Mouse (Mus musculus) neural tube, embryonic 12.5 days (tissue): ENCODE results near the gene Serpini2. TPM values are rescaled to one million over a fixed set of nuclear protein-coding genes. Genes with fewer than 3 reads are reported as not detected.

Experiments
- ATAC-seq: fragments of 200-750 bp; cut with Nextera tagmentation; 2 replicates; pipeline ENCODE4 v1.8.0; 2017; ENCODE audit warnings: low read depth, mild to moderate bottlenecking, moderate TSS enrichment, moderate library complexity; ENCODE audit not compliant: low FRiP score
- H3K27ac ChIP-seq: fragments of 300-500 bp; sonication (generic); 2 replicates; pipeline ENCODE4 v1.5.1; 2016
- H3K27me3 ChIP-seq: fragments of 300-500 bp; sonication (generic); replicated peaks from 2 replicates; pipeline ENCODE4 v1.6.1; 2016; ENCODE audit warnings: mild to moderate bottlenecking
- H3K36me3 ChIP-seq: fragments of 300-500 bp; sonication (generic); 2 replicates; pipeline ENCODE4 v1.6.1; 2016; ENCODE audit warnings: mild to moderate bottlenecking
- H3K4me1 ChIP-seq: fragments of 300-500 bp; sonication (generic); 2 replicates; pipeline ENCODE4 v1.6.1; 2016
- H3K4me2 ChIP-seq: fragments of 300-500 bp; sonication (generic); replicated peaks from 2 replicates; pipeline ENCODE4 v1.6.1; 2016; ENCODE audit warnings: mild to moderate bottlenecking
- H3K4me3 ChIP-seq: fragments of 300-500 bp; sonication (generic); 2 replicates; pipeline ENCODE4 v1.5.1; 2016
- H3K9ac ChIP-seq: fragments of 300-500 bp; sonication (generic); 2 replicates; pipeline ENCODE4 v1.6.1; 2016; ENCODE audit warnings: mild to moderate bottlenecking
- H3K9me3 ChIP-seq: fragments of 300-500 bp; sonication (generic); 2 replicates; pipeline ENCODE4 v1.6.1; 2016; ENCODE audit warnings: mild to moderate bottlenecking
- WGBS: fragments of 180-500 bp; shearing (Covaris S2); methylation state at CpG from one replicate; pipeline ENCODE4 v1.1.7; 2016; 5-methylcytosine and 5-hydroxymethylcytosine counted together
- polyA plus RNA-seq: library from polyadenylated mRNA; unstranded; fragments of >200 nt; fragmentation: Nextera tagmentation; extraction: Ambion mirVana; gene quantifications from 2 replicates; pipeline ENCODE4 v1.2.1, GENCODE M21; 2016

Serpini2 gene
- polyA plus RNA-seq, 1 experiment from 2014 or later: not detected

GRCm38 (mm10) chr3:75259356-75259755 is 10.5 kb downstream of the Serpini2 start:
- ATAC-seq: no peak

GRCm38 (mm10) chr3:75219694-75220093 is 50.2 kb downstream of the Serpini2 start:
- Histone ChIP-seq H3K4me3 (no peak overlapping the region), H3K4me2 (no peak overlapping the region), H3K36me3 (no peaks in the 10 kb centered on the region), H3K27me3 (no peaks in the 10 kb centered on the region), H3K27ac (no peak overlapping the region), H3K4me1 (no peaks in the 10 kb centered on the region), H3K9ac (no peak overlapping the region), H3K9me3 (no peaks in the 10 kb centered on the region)
- no peak for ATAC-seq
- WGBS: 68% methylated on average over 3 of the region's 3 CpGs

More at GRCm38 (mm10) chr3:75259356-75259755, 10.5 kb downstream of the Serpini2 start:
- Histone ChIP-seq H3K36me3 (no peaks in the 10 kb centered on the region), H3K27me3 (no peaks in the 10 kb centered on the region), H3K27ac (no peak overlapping the region), H3K9me3 (no peaks in the 10 kb centered on the region), H3K4me2 (no peak overlapping the region), H3K9ac (no peak overlapping the region), H3K4me1 (no peaks in the 10 kb centered on the region), H3K4me3 (no peak overlapping the region)

GRCm38 (mm10) chr3:75219211-75219610 is 50.7 kb downstream of the Serpini2 start:
- Histone ChIP-seq H3K9ac (no peak overlapping the region), H3K27me3 (no peaks in the 10 kb centered on the region), H3K4me3 (no peak overlapping the region), H3K36me3 (no peaks in the 10 kb centered on the region), H3K9me3 (no peaks in the 10 kb centered on the region), H3K4me1 (no peaks in the 10 kb centered on the region), H3K27ac (no peak overlapping the region), H3K4me2 (no peak overlapping the region)
- 8% methylated on average over 1 of the region's 1 CpGs for WGBS
- peak; percentile 74; the same call in 1 of the 2 replicates for ATAC-seq

GRCm38 (mm10) chr3:75202808-75203503 is 66.9 kb downstream of the Serpini2 start:
- Histone ChIP-seq H3K4me3 (no peak overlapping the region), H3K27me3 (no peaks in the 10 kb centered on the region), H3K9ac (no peak overlapping the region), H3K4me1 (no peaks in the 10 kb centered on the region), H3K36me3 (no peaks in the 10 kb centered on the region), H3K9me3 (no peaks in the 10 kb centered on the region), H3K4me2 (no peak overlapping the region), H3K27ac (no peak overlapping the region)
- 41% methylated on average over 12 of the region's 12 CpGs for WGBS
- 0 out of 2 replicates have a peak, but pooled peaks have one; percentile 61 for ATAC-seq

Other genes starting within 250 kb of the Serpini2 start
- gene Zbbx, start 105.0 kb downstream of the Serpini2 start, polyA plus RNA-seq: not detected in 2 replicates
- gene Wdr49, start 212.1 kb upstream of the Serpini2 start, polyA plus RNA-seq: not detected in 2 replicates